Mouse (Mus musculus) forebrain, embryonic 14.5 days (tissue): Measurements from ENCODE around the gene Acta2. TPM values are rescaled to one million over a fixed set of nuclear protein-coding genes. Genes with fewer than 3 reads are reported as not detected.

ENCODE experiments used
- ATAC-seq: fragments of 200-750 bp; cut with Nextera tagmentation; 2 replicates; pipeline ENCODE4 v1.8.0; 2017; ENCODE audit warnings: mild to moderate bottlenecking, moderate library complexity
- DNase-seq: peaks from one replicate; pipeline ENCODE4 v3.0.0-alpha.2; 2015; ENCODE audit warnings: low spot score
- H3K27ac ChIP-seq: fragments of 300-500 bp; sonication (generic); 2 replicates; pipeline ENCODE4 v1.5.1; 2014; ENCODE audit warnings: low read depth, mild to moderate bottlenecking, control low read depth, low read length, moderate library complexity
- H3K27me3 ChIP-seq: fragments of 300-500 bp; sonication (generic); replicated peaks from 2 replicates; pipeline ENCODE4 v1.6.1; 2014; ENCODE audit warnings: low read length, control low read depth, mixed read lengths; ENCODE audit not compliant: control insufficient read depth, insufficient read depth
- H3K36me3 ChIP-seq: fragments of 300-500 bp; sonication (generic); 2 replicates; pipeline ENCODE4 v1.6.1; 2014; ENCODE audit warnings: low read length, control low read depth; ENCODE audit not compliant: control insufficient read depth, insufficient read depth
- H3K4me1 ChIP-seq: fragments of 300-500 bp; sonication (generic); 2 replicates; pipeline ENCODE4 v1.6.1; 2014; ENCODE audit warnings: antibody characterized with exemption, low read length, control low read depth; ENCODE audit not compliant: control insufficient read depth, insufficient read depth
- H3K4me2 ChIP-seq: fragments of 300-500 bp; sonication (generic); 2 replicates; pipeline ENCODE4 v1.6.1; 2014; ENCODE audit warnings: mild to moderate bottlenecking, control low read depth, low read length
- H3K4me3 ChIP-seq: fragments of 300-500 bp; sonication (generic); 2 replicates; pipeline ENCODE4 v1.5.1; 2014; ENCODE audit warnings: low read depth, low read length, control low read depth
- H3K9ac ChIP-seq: fragments of 300-500 bp; sonication (generic); 2 replicates; pipeline ENCODE4 v1.6.1; 2014; ENCODE audit warnings: mild to moderate bottlenecking, low read length, control low read depth, moderate library complexity
- H3K9me3 ChIP-seq: fragments of 300-500 bp; sonication (generic); replicated peaks from 2 replicates; pipeline ENCODE4 v1.6.1; 2016; ENCODE audit warnings: low read length, control low read depth, mixed read lengths; ENCODE audit not compliant: control insufficient read depth
- WGBS: fragments of 180-500 bp; shearing (Covaris S2); extraction: QIAGEN DNeasy Blood & Tissue Kit; methylation state at CpG from one replicate; pipeline ENCODE4 v1.1.7; 2014; 5-methylcytosine and 5-hydroxymethylcytosine counted together
- polyA plus RNA-seq: library from polyadenylated mRNA; unstranded; fragments of >200 nt; fragmentation: Nextera tagmentation; extraction: Ambion mirVana; gene quantifications from 2 replicates; pipeline ENCODE4 v1.2.1, GENCODE M21; 2014

Acta2 gene
- polyA plus RNA-seq, 1 experiment from 2014 or later, result 9.9 TPM

DNA sequence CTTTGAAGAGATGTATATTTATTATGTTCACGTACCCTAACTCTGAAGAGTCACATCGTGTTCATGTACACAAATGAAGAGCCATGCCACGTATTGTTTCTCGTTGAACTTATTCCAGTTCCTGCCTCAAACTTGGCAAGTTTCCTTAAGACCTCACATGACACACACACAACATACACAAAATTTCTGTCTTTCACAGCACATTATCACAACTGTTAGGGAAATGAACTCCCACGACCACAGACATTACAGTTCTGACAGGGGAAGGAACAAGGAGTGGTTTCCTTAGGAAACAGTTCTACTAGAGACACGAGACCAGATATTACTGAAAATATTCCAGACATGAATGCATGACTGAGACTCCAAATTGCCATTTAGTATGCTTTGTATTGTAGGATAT is 28.2 kb upstream of the Acta2 start:
- Histone ChIP-seq H3K9me3 (no peaks in the 10 kb centered on the region), H3K36me3 (no peaks in the 10 kb centered on the region), H3K4me2 (no peak overlapping the region), H3K27ac (no peak overlapping the region), H3K27me3 (no peaks in the 10 kb centered on the region), H3K4me3 (no peak overlapping the region), H3K4me1 (no peaks in the 10 kb centered on the region), H3K9ac (no peak overlapping the region)
- WGBS, result 83% methylated on average over 6 of the region's 6 CpGs
- no peak for ATAC-seq
- DNase-seq, result no peak

DNA sequence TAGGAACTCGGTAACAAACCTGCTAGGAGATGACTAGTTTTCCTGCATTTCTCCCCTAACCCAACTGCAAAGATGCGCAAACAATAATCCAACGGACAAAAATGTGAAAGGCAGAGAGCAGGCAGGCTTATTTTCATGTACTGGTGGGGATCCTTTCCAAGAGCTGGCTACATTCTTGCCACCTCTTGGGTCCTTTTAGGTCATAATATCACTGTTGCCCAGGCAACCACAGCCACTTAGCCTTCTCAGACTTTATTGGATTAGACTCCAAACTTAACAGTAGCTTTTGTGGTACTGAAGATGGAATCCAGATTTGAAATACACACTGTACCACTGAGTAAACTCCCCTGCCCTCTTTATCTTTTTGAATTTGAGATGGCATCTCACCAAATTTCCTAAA is 22.7 kb upstream of the Acta2 start:
- H3K4me1 ChIP-seq, result no peaks in the 10 kb centered on the region
- DNase-seq, result no peak

GRCm38 (mm10) chr19:34273073-34273472 is 17.7 kb upstream of the Acta2 start:
- DNase-seq, result no peak
- Histone ChIP-seq H3K27ac (no peak overlapping the region), H3K27me3 (no peaks in the 10 kb centered on the region), H3K4me1 (no peaks in the 10 kb centered on the region), H3K36me3 (no peaks in the 10 kb centered on the region), H3K9ac (no peak overlapping the region), H3K9me3 (no peaks in the 10 kb centered on the region), H3K4me3 (no peak overlapping the region), H3K4me2 (no peak overlapping the region)
- WGBS, result 84% methylated on average over 1 of the region's 1 CpGs
- ATAC-seq, result no peak; the same call in 1 of the 2 replicates

More for the DNA sequence above, 22.7 kb upstream of the Acta2 start:
- no peak overlapping the region for H3K4me2 ChIP-seq
- H3K4me3 ChIP-seq, result no peak overlapping the region
- ATAC-seq, result no peak
- no peak overlapping the region for H3K27ac ChIP-seq
- H3K27me3 ChIP-seq, result no peaks in the 10 kb centered on the region
- H3K9me3 ChIP-seq, result no peaks in the 10 kb centered on the region
- 81% methylated on average over 3 of the region's 3 CpGs for WGBS
- H3K36me3 ChIP-seq, result no peaks in the 10 kb centered on the region
- H3K9ac ChIP-seq, result no peak overlapping the region

DNA sequence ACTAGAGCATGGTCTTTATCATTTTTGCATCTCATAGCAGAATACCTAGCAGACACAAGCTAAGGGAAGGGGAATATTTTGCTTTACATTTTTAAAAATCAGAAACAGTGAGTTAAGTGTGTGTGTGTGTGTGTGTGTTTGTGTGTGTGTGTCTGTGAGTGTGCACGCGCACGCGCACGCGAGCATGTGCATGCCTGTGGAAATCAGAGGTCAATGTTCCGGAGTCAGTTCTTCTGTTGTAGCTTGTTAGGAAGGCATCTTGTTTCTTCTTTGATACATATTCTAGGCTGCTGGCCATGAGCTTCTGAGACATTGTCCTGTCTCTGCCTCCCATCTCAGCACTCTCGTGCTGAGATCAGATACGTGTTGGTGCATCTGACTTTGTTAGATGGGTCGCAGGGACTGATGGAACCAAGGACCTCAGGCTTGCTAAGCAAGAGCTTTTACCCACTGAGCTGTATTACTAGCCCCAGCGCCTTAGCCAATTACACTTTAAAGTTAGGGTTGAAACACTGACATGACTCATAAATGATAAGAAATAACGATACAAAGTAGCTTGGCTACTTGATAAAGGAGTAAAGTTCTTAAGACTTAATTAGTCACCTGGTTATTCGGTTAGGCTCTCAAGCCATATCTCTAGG is 15.6 kb upstream of the Acta2 start:
- Histone ChIP-seq H3K4me2 (no peak overlapping the region), H3K9ac (no peak overlapping the region), H3K27ac (no peak overlapping the region), H3K9me3 (no peaks in the 10 kb centered on the region), H3K4me1 (no peaks in the 10 kb centered on the region), H3K36me3 (no peaks in the 10 kb centered on the region), H3K27me3 (no peaks in the 10 kb centered on the region), H3K4me3 (no peak overlapping the region)
- 96% methylated on average over 13 of the region's 13 CpGs for WGBS
- ATAC-seq (no peak), DNase-seq (no peak)

DNA sequence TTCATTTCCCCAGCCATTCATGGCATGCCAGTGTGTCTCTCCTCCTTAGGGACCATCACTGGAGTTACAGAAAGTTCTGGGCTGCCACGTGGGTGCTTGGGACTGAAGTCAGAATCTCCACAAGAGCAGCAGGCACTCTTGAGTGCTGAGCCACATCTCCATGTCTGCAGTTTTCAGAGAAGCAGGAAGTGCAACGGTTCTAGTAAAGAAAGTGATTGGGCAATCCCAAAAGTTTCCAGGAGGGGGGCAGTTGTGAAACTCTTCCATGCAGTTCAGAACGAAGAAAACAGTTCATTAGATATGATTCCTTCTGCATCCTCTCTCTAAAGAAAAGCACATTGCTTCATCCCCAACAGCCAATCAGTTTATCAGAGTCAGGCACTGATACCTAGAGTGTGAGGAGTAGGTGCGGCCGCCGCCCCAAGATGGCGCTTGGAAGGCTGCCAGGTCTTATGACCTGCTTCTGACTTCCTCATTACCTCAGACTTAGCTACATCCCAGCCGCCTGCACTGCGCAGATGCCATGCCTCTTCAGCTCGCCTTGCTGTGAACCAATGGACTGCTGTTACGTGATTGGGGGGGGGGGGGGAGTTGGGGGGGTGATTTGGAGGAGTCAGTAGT is 14.8 kb upstream of the Acta2 start:
- Histone ChIP-seq H3K4me2 (no peak overlapping the region), H3K4me3 (no peak overlapping the region), H3K27ac (no peak overlapping the region), H3K4me1 (no peaks in the 10 kb centered on the region), H3K9ac (no peak overlapping the region), H3K36me3 (no peaks in the 10 kb centered on the region), H3K27me3 (no peaks in the 10 kb centered on the region), H3K9me3 (no peaks in the 10 kb centered on the region)
- WGBS, result 85% methylated on average over 11 of the region's 11 CpGs
- no peak for DNase-seq
- no peak for ATAC-seq

DNA sequence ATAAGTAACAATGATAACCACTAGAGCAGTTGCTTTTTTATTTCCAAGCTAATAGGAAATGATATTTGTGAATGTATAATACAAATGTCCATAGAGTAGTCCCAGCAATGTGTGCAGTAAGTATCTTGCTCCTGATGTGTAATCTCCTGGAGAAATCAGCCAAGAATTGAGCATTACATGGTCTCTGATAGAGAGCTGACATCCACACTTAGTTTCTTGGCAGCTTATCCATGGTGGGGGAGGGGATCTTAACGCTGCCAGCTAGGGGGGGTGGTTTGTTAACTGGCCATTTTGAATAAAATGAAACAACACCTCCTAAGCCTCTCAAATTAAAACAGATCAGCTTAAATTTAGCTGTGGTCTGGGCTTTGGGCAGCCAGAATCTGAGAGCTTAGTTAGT is 13.6 kb upstream of the Acta2 start:
- no peak for DNase-seq
- Histone ChIP-seq H3K9ac (no peak overlapping the region), H3K4me1 (no peaks in the 10 kb centered on the region), H3K27me3 (no peaks in the 10 kb centered on the region), H3K9me3 (no peaks in the 10 kb centered on the region), H3K4me3 (no peak overlapping the region), H3K36me3 (no peaks in the 10 kb centered on the region), H3K4me2 (no peak overlapping the region), H3K27ac (no peak overlapping the region)
- WGBS, result 32% methylated on average over 1 of the region's 1 CpGs
- ATAC-seq, result no peak

- WGBS, result 75% methylated on average over 5 of the region's 5 CpGs
These were observed 10.3 kb upstream of the Acta2 start for GRCm38 (mm10) chr19:34265604-34266193.

DNA sequence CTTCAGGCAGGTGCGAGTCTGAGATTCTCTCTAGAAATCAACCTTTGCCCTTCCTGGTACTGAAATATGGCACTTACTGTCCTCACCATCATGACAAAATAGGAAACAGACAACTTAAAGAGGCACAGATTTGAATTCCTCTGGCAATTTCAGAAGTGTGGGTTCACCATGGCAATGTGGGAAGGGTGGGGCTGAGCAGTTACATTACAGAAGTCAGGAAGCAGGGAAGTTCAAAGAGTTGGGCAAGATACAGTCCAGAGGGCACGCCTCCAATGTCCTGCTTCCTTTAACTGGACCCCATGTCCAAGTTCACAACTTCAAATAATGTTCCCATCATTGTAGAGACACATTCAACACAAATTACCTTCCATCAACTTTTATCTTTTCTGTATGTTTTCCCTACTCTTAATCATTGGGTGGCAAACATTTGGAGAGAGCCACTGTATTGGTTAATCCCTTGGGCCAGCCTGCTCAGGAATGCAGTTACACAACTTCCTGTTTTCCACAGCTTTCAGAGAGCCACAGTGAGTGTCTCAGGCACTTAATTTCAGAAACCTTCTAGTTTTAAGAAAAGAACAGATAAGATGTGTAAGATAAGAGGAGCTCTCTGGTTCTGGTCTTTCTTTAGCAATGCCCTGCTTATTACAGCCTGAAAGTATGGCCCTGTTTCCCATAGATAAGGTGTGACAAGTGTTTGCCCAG is 7.0 kb upstream of the Acta2 start:
- WGBS, result 88% methylated on average over 2 of the region's 2 CpGs
- ATAC-seq, result no peak
- H3K4me3 ChIP-seq, result no peak overlapping the region
- H3K4me1 ChIP-seq, result no peaks in the 10 kb centered on the region
- no peaks in the 10 kb centered on the region for H3K27me3 ChIP-seq
- no peak overlapping the region for H3K9ac ChIP-seq
- DNase-seq, result no peak
- no peaks in the 10 kb centered on the region for H3K9me3 ChIP-seq
- H3K36me3 ChIP-seq, result no peaks in the 10 kb centered on the region
- no peak overlapping the region for H3K4me2 ChIP-seq
- H3K27ac ChIP-seq, result no peak overlapping the region

More at GRCm38 (mm10) chr19:34265604-34266193, 10.3 kb upstream of the Acta2 start:
- no peak overlapping the region for H3K4me3 ChIP-seq
- no peaks in the 10 kb centered on the region for H3K36me3 ChIP-seq
- no peak overlapping the region for H3K9ac ChIP-seq
- ATAC-seq (no peak), DNase-seq (no peak)
- H3K27ac ChIP-seq, result no peak overlapping the region
- no peaks in the 10 kb centered on the region for H3K4me1 ChIP-seq
- no peaks in the 10 kb centered on the region for H3K27me3 ChIP-seq
- no peaks in the 10 kb centered on the region for H3K9me3 ChIP-seq
- no peak overlapping the region for H3K4me2 ChIP-seq

GRCm38 (mm10) chr19:34256936-34257335 is 1.5 kb upstream of the Acta2 start:
- DNase-seq, result no peak
- no peak for ATAC-seq
- no peaks in the 10 kb centered on the region for H3K4me1 ChIP-seq
- H3K4me2 ChIP-seq, result no peak overlapping the region
- H3K9me3 ChIP-seq, result no peaks in the 10 kb centered on the region
- H3K27me3 ChIP-seq, result no peaks in the 10 kb centered on the region
- no peak overlapping the region for H3K4me3 ChIP-seq
- H3K9ac ChIP-seq, result no peak overlapping the region
- H3K27ac ChIP-seq, result no peak overlapping the region
- 89% methylated on average over 2 of the region's 2 CpGs for WGBS
- no peaks in the 10 kb centered on the region for H3K36me3 ChIP-seq
